ENCODE assay signal across 8 mouse cellular contexts in the genomic region with DNA sequence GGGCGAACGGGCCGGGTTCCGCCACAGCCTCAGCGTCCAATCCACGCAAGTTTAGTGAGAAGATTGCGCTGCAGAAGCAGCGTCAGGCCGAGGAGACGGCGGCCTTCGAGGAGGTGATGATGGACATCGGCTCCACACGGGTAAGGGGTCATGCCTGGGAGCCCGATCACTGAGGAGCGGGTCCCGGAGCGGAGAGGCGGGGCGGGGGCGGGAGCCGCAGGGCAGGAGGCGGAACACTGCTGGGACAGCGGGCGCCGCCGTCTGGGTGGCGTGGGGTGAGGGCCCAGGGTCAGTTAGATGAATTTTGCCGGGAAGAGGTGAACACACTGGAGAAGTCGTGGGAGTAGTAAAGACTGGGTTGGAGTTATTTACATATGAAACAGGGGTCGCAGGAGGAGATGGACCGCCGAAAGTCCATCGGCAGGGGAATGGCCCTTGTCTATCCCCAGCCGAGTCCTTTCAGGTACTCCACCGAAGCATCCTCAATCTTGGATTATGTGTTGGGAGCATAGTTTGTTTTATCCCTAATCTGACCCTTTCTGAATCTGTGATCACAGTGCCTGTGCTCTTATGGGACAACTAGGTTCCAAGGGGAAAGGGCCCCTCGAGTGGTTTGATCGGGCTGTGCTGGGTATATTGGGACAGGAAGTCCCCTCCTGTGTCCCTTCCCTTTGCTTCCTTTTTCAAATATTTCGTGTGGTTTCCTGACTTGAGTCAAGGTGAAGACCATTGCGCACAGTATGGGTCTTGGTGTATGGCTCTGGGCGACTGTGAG. TPM values are rescaled to one million over a fixed set of nuclear protein-coding genes. Genes with fewer than 3 reads are reported as not detected.
DNase-seq lines count a peak whose midpoint lies in the region; ATAC-seq lines count a peak whose summit lies in the region.

No protein-coding gene starts in this region.

- H3K4me1 ChIP-seq in kidney, embryonic 16.5 days (ENCODE audit: insufficient read depth, low read length): peaks cover 17% of the 10 kb centered on the region
- H3K4me1 ChIP-seq in forebrain, embryonic 13.5 days: peaks cover 23% of the 10 kb centered on the region
- H3K4me1 ChIP-seq in limb, embryonic 15.5 days: peaks cover 15% of the 10 kb centered on the region

- H3K27me3 ChIP-seq in kidney, embryonic 16.5 days (ENCODE audit: insufficient read depth, low read length): no peaks in the 10 kb centered on the region
- no peaks in the 10 kb centered on the region for H3K27me3 ChIP-seq in forebrain, embryonic 13.5 days
- H3K27me3 ChIP-seq in limb, embryonic 15.5 days: no peaks in the 10 kb centered on the region

- peak overlapping the region; percentile 95 for H3K9ac ChIP-seq in kidney, embryonic 16.5 days (replicated peaks; ENCODE audit: low read length)
- peak overlapping the region; percentile 92 for H3K9ac ChIP-seq in forebrain, embryonic 13.5 days
- H3K9ac ChIP-seq in limb, embryonic 15.5 days: peak overlapping the region; percentile 94

- H3K9me3 ChIP-seq in kidney, embryonic 16.5 days (ENCODE audit: low read length): no peaks in the 10 kb centered on the region
- H3K9me3 ChIP-seq in forebrain, embryonic 13.5 days (replicated peaks): no peaks in the 10 kb centered on the region
- no peaks in the 10 kb centered on the region for H3K9me3 ChIP-seq in limb, embryonic 15.5 days

- peaks cover 34% of the 10 kb centered on the region for H3K36me3 ChIP-seq in kidney, embryonic 16.5 days (ENCODE audit: insufficient read depth, low read length)
- H3K36me3 ChIP-seq in forebrain, embryonic 13.5 days (ENCODE audit: poor library complexity, severe bottlenecking): peaks cover 42% of the 10 kb centered on the region
- H3K36me3 ChIP-seq in limb, embryonic 15.5 days: peaks cover 44% of the 10 kb centered on the region

- peak overlapping the region; percentile 90 for H3K27ac ChIP-seq in kidney, embryonic 16.5 days (ENCODE audit: low read length)
- peak overlapping the region; percentile 74 for H3K27ac ChIP-seq in forebrain, embryonic 13.5 days
- peak overlapping the region; percentile 89 for H3K27ac ChIP-seq in limb, embryonic 15.5 days

- intact Hi-C loops in left cerebral cortex, postnatal 14 days (cut with DNase I): no loop called here

- peak; percentile 80 for ATAC-seq in kidney, embryonic 16.5 days (ENCODE audit: low FRiP score, low TSS enrichment)
- ATAC-seq in forebrain, embryonic 13.5 days: no peak
- ATAC-seq in limb, embryonic 15.5 days (ENCODE audit: insufficient number of reproducible peaks, low FRiP score, low TSS enrichment, low read depth): peak; percentile 49

- WGBS in kidney, embryonic 16.5 days: under 1% methylated on average over 41 of the region's 41 CpGs
- under 1% methylated on average over 41 of the region's 41 CpGs for WGBS in forebrain, embryonic 13.5 days
- WGBS in limb, embryonic 15.5 days: under 1% methylated on average over 41 of the region's 41 CpGs

- DNase-seq in kidney, postnatal 14 days: no peak
- DNase-seq in R1 (ENCODE audit: low read depth, low spot score): peak; percentile 49
- DNase-seq in natural killer cell, adult 2 months (ENCODE audit: low spot score in 2 of 2): peak; percentile 17 to 29
- DNase-seq in urinary bladder, postnatal 10 days (ENCODE audit: low spot score): no peak
- no peak for DNase-seq in left cerebral cortex, postnatal 14 days (ENCODE audit: low spot score in 2 of 2)

- peak overlapping the region; percentile 87 for H3K4me3 ChIP-seq in kidney, embryonic 16.5 days (ENCODE audit: low read length)
- H3K4me3 ChIP-seq in forebrain, embryonic 13.5 days: peak overlapping the region; percentile 89
- H3K4me3 ChIP-seq in limb, embryonic 15.5 days: peak overlapping the region; percentile 90

- peak overlapping the region; percentile 84 for H3K4me2 ChIP-seq in kidney, embryonic 16.5 days (replicated peaks; ENCODE audit: low read depth, low read length)
- H3K4me2 ChIP-seq in forebrain, embryonic 13.5 days: peak overlapping the region; percentile 65
- H3K4me2 ChIP-seq in limb, embryonic 15.5 days: peak overlapping the region; percentile 75

RNA-seq across cellular contexts. Expression of gene Crtc2, which starts 0.6 kb away (rescaled TPM):
- 24.8 and 33.7 TPM in 2 replicates for polyA plus RNA-seq in kidney, embryonic 16.5 days (2015; fragmentation: Nextera tagmentation; extraction: Ambion mirVana)
- 17.2 and 21.5 TPM in 2 replicates for polyA plus RNA-seq in forebrain, embryonic 13.5 days (2015; fragmentation: Nextera tagmentation; extraction: Ambion mirVana)
- polyA plus RNA-seq in limb, embryonic 15.5 days (2015; fragmentation: Nextera tagmentation; extraction: Ambion mirVana): 20.1 and 20.8 TPM in 2 replicates
- 10 to 100 TPM; 30.5 to 31.6 TPM for total RNA-seq in left cerebral cortex, postnatal 14 days (2021)

RNA-seq across cellular contexts. Expression of gene Slc39a1, which starts 6.6 kb away (rescaled TPM):
- polyA plus RNA-seq in kidney, embryonic 16.5 days (2015; fragmentation: Nextera tagmentation; extraction: Ambion mirVana): 108 and 114 TPM in 2 replicates
- polyA plus RNA-seq in forebrain, embryonic 13.5 days (2015; fragmentation: Nextera tagmentation; extraction: Ambion mirVana): 55.0 and 55.3 TPM in 2 replicates
- 119 and 122 TPM in 2 replicates for polyA plus RNA-seq in limb, embryonic 15.5 days (2015; fragmentation: Nextera tagmentation; extraction: Ambion mirVana)
- total RNA-seq in left cerebral cortex, postnatal 14 days (2021): 10 to 100 TPM; 50.5 to 51.9 TPM

RNA-seq across cellular contexts. Expression of gene Dennd4b, which starts 10.4 kb away (rescaled TPM):
- polyA plus RNA-seq in kidney, embryonic 16.5 days (2015; fragmentation: Nextera tagmentation; extraction: Ambion mirVana): 3.7 and 4.7 TPM in 2 replicates
- polyA plus RNA-seq in forebrain, embryonic 13.5 days (2015; fragmentation: Nextera tagmentation; extraction: Ambion mirVana): 3.1 and 4.5 TPM in 2 replicates
- 3.9 and 4.7 TPM in 2 replicates for polyA plus RNA-seq in limb, embryonic 15.5 days (2015; fragmentation: Nextera tagmentation; extraction: Ambion mirVana)
- total RNA-seq in left cerebral cortex, postnatal 14 days (2021): 10 to 100 TPM; 28.2 to 29.4 TPM

RNA-seq across cellular contexts. Expression of gene Creb3l4, which starts 11.3 kb away (rescaled TPM):
- 6.5 and 6.8 TPM in 2 replicates for polyA plus RNA-seq in kidney, embryonic 16.5 days (2015; fragmentation: Nextera tagmentation; extraction: Ambion mirVana)
- 5.2 and 5.8 TPM in 2 replicates for polyA plus RNA-seq in forebrain, embryonic 13.5 days (2015; fragmentation: Nextera tagmentation; extraction: Ambion mirVana)
- polyA plus RNA-seq in limb, embryonic 15.5 days (2015; fragmentation: Nextera tagmentation; extraction: Ambion mirVana): 5.8 and 6.5 TPM in 2 replicates
- total RNA-seq in left cerebral cortex, postnatal 14 days (2021): under 1 TPM in 1 of 2 experiments, not detected in 1; 0.23 TPM

RNA-seq across cellular contexts. Expression of gene Jtb, which starts 23.2 kb away (rescaled TPM):
- 103 and 105 TPM in 2 replicates for polyA plus RNA-seq in kidney, embryonic 16.5 days (2015; fragmentation: Nextera tagmentation; extraction: Ambion mirVana)
- polyA plus RNA-seq in forebrain, embryonic 13.5 days (2015; fragmentation: Nextera tagmentation; extraction: Ambion mirVana): 102 and 111 TPM in 2 replicates
- polyA plus RNA-seq in limb, embryonic 15.5 days (2015; fragmentation: Nextera tagmentation; extraction: Ambion mirVana): 112 and 125 TPM in 2 replicates
- total RNA-seq in left cerebral cortex, postnatal 14 days (2021): 10 to 100 TPM; 38.8 to 44.5 TPM

Comparison
In these comparisons a context has a peak if more than half of its experiments do, and no peak if none do; other contexts are left out.
1. DNase-seq: peak in R1 (single experiment) and natural killer cell, adult 2 months (2 of 2); none in kidney, postnatal 14 days (single experiment), urinary bladder, postnatal 10 days (single experiment) and left cerebral cortex, postnatal 14 days (0 of 2).
2. Peak in every context shown above with its lines, with median percentiles within 50 percentile points of each other: H3K27ac ChIP-seq, H3K4me2 ChIP-seq, H3K4me3 ChIP-seq and H3K9ac ChIP-seq.